Mouse (Mus musculus) bone marrow, adult 2 months (tissue): ENCODE results near the gene Ascc1. TPM values are rescaled to one million over a fixed set of nuclear protein-coding genes. Genes with fewer than 3 reads are reported as not detected.
"Not testable (repeated sequence)": the region's sequence is repeated elsewhere in the genome, so short reads cannot be mapped to it uniquely, and the experiment has no call there.

ENCODE experiments used
- H3K27ac ChIP-seq: fragments of 200-500 bp; 2 replicates; pipeline ENCODE4 v1.5.1; 2012; ENCODE audit warnings: low read depth, mild to moderate bottlenecking, control low read depth, inconsistent platforms, low read length; ENCODE audit not compliant: control insufficient read depth, poor library complexity, insufficient read depth
- H3K4me1 ChIP-seq: fragments of 200-500 bp; 2 replicates; pipeline ENCODE4 v1.6.1; 2011; ENCODE audit warnings: low read length; ENCODE audit not compliant: control insufficient read depth, insufficient read depth
- H3K4me3 ChIP-seq: fragments of 200-500 bp; replicated peaks from 2 replicates; pipeline ENCODE3; 2011; ENCODE audit warnings: mild to moderate bottlenecking, low read depth, low read length, control low read depth; ENCODE audit not compliant: control insufficient read depth
- CTCF ChIP-seq: fragments of 200-500 bp; IDR thresholded peaks from 2 replicates; pipeline ENCODE4 v1.5.1; 2011; ENCODE audit warnings: low read length, control low read depth; ENCODE audit not compliant: control insufficient read depth, insufficient read depth
- POLR2A ChIP-seq: fragments of 200-500 bp; IDR thresholded peaks from 2 replicates; pipeline ENCODE4 v1.6.1; 2011; ENCODE audit warnings: low read depth, mild to moderate bottlenecking, control low read depth, low read length, borderline replicate concordance; ENCODE audit not compliant: control insufficient read depth
- whole genome bisulfite sequencing: fragments of 180-500 bp; shearing (Covaris S2); methylation state at CpG from one replicate; pipeline ENCODE4 v1.1.7; 2018; 5-methylcytosine and 5-hydroxymethylcytosine counted together
- polyA plus RNA-seq: library from polyadenylated mRNA; stranded (reverse); fragments of >200 nt; gene quantifications from 2 replicates; pipeline ENCODE4 v1.2.4, GENCODE M21; 2011; ENCODE audit warnings: low replicate concordance; ENCODE audit not compliant: missing spikeins, insufficient read depth, insufficient read length

Ascc1 gene
- polyA plus RNA-seq, 1 experiment: 18.6 TPM

- no peak overlapping the region for H3K27ac ChIP-seq
- TF ChIP-seq POLR2A (no peak), CTCF (no peak)
- WGBS: 37% methylated on average over 22 of the region's 22 CpGs
- no peaks in the 10 kb centered on the region; the same call in 1 of the 2 replicates for H3K4me1 ChIP-seq
- H3K4me3 ChIP-seq: no peak overlapping the region
These were observed 123.1 kb downstream of the Ascc1 start for GRCm38 (mm10) chr10:60125529-60126327.

GRCm38 (mm10) chr10:60128287-60128686 lies 125.7 kb downstream of the Ascc1 start:
- Histone ChIP-seq H3K4me1 (no peaks in the 10 kb centered on the region; the same call in 1 of the 2 replicates), H3K27ac (no peak overlapping the region), H3K4me3 (no peak overlapping the region)
- TF ChIP-seq POLR2A (no peak), CTCF (no peak)
- 83% methylated on average over 9 of the region's 9 CpGs for WGBS

- Histone ChIP-seq H3K4me3 (no peak overlapping the region), H3K4me1 (no peaks in the 10 kb centered on the region; the same call in 1 of the 2 replicates), H3K27ac (no peak overlapping the region)
- TF ChIP-seq POLR2A (no peak), CTCF (no peak)
- 45% methylated on average over 4 of the region's 4 CpGs for WGBS
These were observed 127.9 kb downstream of the Ascc1 start for GRCm38 (mm10) chr10:60130504-60130903.

GRCm38 (mm10) chr10:60133501-60133900 lies 130.9 kb downstream of the Ascc1 start:
- WGBS: 64% methylated on average over 6 of the region's 6 CpGs
- TF ChIP-seq POLR2A (no peak), CTCF (no peak)

GRCm38 (mm10) chr10:60134201-60134600 lies 131.6 kb downstream of the Ascc1 start:
- H3K27ac ChIP-seq: no peak overlapping the region
- TF ChIP-seq POLR2A: no peak
- TF ChIP-seq CTCF: no peak
- 81% methylated on average over 9 of the region's 9 CpGs for WGBS
- H3K4me1 ChIP-seq: peaks cover 2% of the 10 kb centered on the region; the same call in 1 of the 2 replicates
- H3K4me3 ChIP-seq: no peak overlapping the region

More at GRCm38 (mm10) chr10:60133501-60133900, 130.9 kb downstream of the Ascc1 start:
- Histone ChIP-seq H3K4me3 (no peak overlapping the region), H3K27ac (no peak overlapping the region), H3K4me1 (0 out of 2 replicates have a peak, but pooled peaks cover under 1% of the 10 kb centered on the region)

- 59% methylated on average over 1 of the region's 1 CpGs for WGBS
- not testable (repeated sequence) for H3K4me1 ChIP-seq, H3K4me3 ChIP-seq, H3K27ac ChIP-seq
These were observed 133.4 kb downstream of the Ascc1 start for GRCm38 (mm10) chr10:60136010-60136409.

GRCm38 (mm10) chr10:60136935-60137334 lies 134.3 kb downstream of the Ascc1 start:
- TF ChIP-seq POLR2A: no peak
- TF ChIP-seq CTCF: no peak
- Histone ChIP-seq H3K27ac (no peak overlapping the region), H3K4me1 (peaks cover 2% of the 10 kb centered on the region; the same call in 1 of the 2 replicates), H3K4me3 (no peak overlapping the region)
- 77% methylated on average over 7 of the region's 7 CpGs for WGBS

- Histone ChIP-seq H3K27ac (no peak overlapping the region), H3K4me1 (peaks cover 2% of the 10 kb centered on the region; the same call in 1 of the 2 replicates), H3K4me3 (no peak overlapping the region)
- no peak for TF ChIP-seq CTCF
- TF ChIP-seq POLR2A: no peak
- 20% methylated on average over 5 of the region's 5 CpGs for WGBS
These were observed 136.1 kb downstream of the Ascc1 start for GRCm38 (mm10) chr10:60138680-60139079.

- Histone ChIP-seq H3K27ac (no peak overlapping the region), H3K4me1 (peaks cover 2% of the 10 kb centered on the region; the same call in 1 of the 2 replicates), H3K4me3 (no peak overlapping the region)
- 90% methylated on average over 4 of the region's 4 CpGs for WGBS
- TF ChIP-seq POLR2A: no peak
- TF ChIP-seq CTCF: no peak
These were observed 138.1 kb downstream of the Ascc1 start for GRCm38 (mm10) chr10:60140751-60141150.
